Mouse (Mus musculus): ENCODE results near the gene Ldlrap1. TPM values are rescaled to one million over a fixed set of nuclear protein-coding genes. Genes with fewer than 3 reads are reported as not detected.
A peak's percentile ranks its signal among the peaks of the same experiment; 100 is the strongest.
"Not testable (repeated sequence)": the region's sequence is repeated elsewhere in the genome, so short reads cannot be mapped to it uniquely, and the experiment has no call there.

The Ldlrap1 gene
- polyA plus RNA-seq, 1 experiment from 2014 or later: 16.5 TPM

GRCm38 (mm10) chr4:134796581-134797361 lies 28.9 kb upstream of the Ldlrap1 start:
- H3K9ac ChIP-seq: peak overlapping the region; percentile 58

GRCm38 (mm10) chr4:134795819-134796485 lies 28.1 kb upstream of the Ldlrap1 start:
- Histone ChIP-seq H3K4me3 (no peak overlapping the region), H3K9ac (no peak overlapping the region), H3K9me3 (replicated peaks) (no peaks in the 10 kb centered on the region), H3K27me3 (replicated peaks) (0 out of 2 replicates have a peak, but pooled peaks cover 2% of the 10 kb centered on the region), H3K27ac (ENCODE audit: poor library complexity, severe bottlenecking) (no peak overlapping the region), H3K4me1 (replicated peaks) (peaks cover 21% of the 10 kb centered on the region), H3K36me3 (peaks cover 4% of the 10 kb centered on the region; the same call in 1 of the 2 replicates), H3K4me2 (no peak overlapping the region)
- no peak for ATAC-seq (ENCODE audit: insufficient number of reproducible peaks, low FRiP score)
- 76% methylated on average over 5 of the region's 5 CpGs for WGBS

More at GRCm38 (mm10) chr4:134796581-134797361, 28.9 kb upstream of the Ldlrap1 start:
- ATAC-seq (ENCODE audit: insufficient number of reproducible peaks, low FRiP score): no peak
- no peaks in the 10 kb centered on the region for H3K9me3 ChIP-seq (replicated peaks)
- 0 out of 2 replicates have a peak, but pooled peaks cover 2% of the 10 kb centered on the region for H3K27me3 ChIP-seq (replicated peaks)
- no peak overlapping the region for H3K27ac ChIP-seq (ENCODE audit: poor library complexity, severe bottlenecking)
- peaks cover 21% of the 10 kb centered on the region for H3K4me1 ChIP-seq (replicated peaks)
- no peak overlapping the region for H3K4me2 ChIP-seq
- 22% methylated on average over 7 of the region's 7 CpGs for WGBS
- H3K36me3 ChIP-seq: peaks cover 9% of the 10 kb centered on the region
- H3K4me3 ChIP-seq: no peak overlapping the region

GRCm38 (mm10) chr4:134794959-134795358 lies 27.1 kb upstream of the Ldlrap1 start:
- not testable (repeated sequence) for H3K36me3 ChIP-seq; H3K27ac ChIP-seq (ENCODE audit: poor library complexity, severe bottlenecking); H3K4me2 ChIP-seq; H3K9ac ChIP-seq; H3K9me3 ChIP-seq (replicated peaks); H3K27me3 ChIP-seq (replicated peaks); H3K4me3 ChIP-seq; ATAC-seq (ENCODE audit: insufficient number of reproducible peaks, low FRiP score)
- H3K4me1 ChIP-seq (replicated peaks): peaks cover 21% of the 10 kb centered on the region

GRCm38 (mm10) chr4:134793213-134793956 lies 25.6 kb upstream of the Ldlrap1 start:
- H3K4me3 ChIP-seq: no peak overlapping the region
- H3K36me3 ChIP-seq: no peaks in the 10 kb centered on the region
- 0 out of 2 replicates have a peak, but pooled peaks cover 2% of the 10 kb centered on the region for H3K27me3 ChIP-seq (replicated peaks)
- 43% methylated on average over 10 of the region's 10 CpGs for WGBS
- ATAC-seq (ENCODE audit: insufficient number of reproducible peaks, low FRiP score): no peak
- no peak overlapping the region for H3K4me2 ChIP-seq
- H3K9me3 ChIP-seq (replicated peaks): no peaks in the 10 kb centered on the region
- H3K4me1 ChIP-seq (replicated peaks): peaks cover 21% of the 10 kb centered on the region
- H3K27ac ChIP-seq (ENCODE audit: poor library complexity, severe bottlenecking): no peak overlapping the region
- H3K9ac ChIP-seq: no peak overlapping the region

GRCm38 (mm10) chr4:134791731-134792130 lies 23.9 kb upstream of the Ldlrap1 start:
- no peak for ATAC-seq (ENCODE audit: insufficient number of reproducible peaks, low FRiP score)
- Histone ChIP-seq H3K36me3 (no peaks in the 10 kb centered on the region), H3K4me3 (no peak overlapping the region), H3K4me1 (replicated peaks) (peaks cover 11% of the 10 kb centered on the region), H3K27ac (ENCODE audit: poor library complexity, severe bottlenecking) (no peak overlapping the region), H3K9me3 (replicated peaks) (no peaks in the 10 kb centered on the region), H3K27me3 (replicated peaks) (0 out of 2 replicates have a peak, but pooled peaks cover 2% of the 10 kb centered on the region), H3K4me2 (no peak overlapping the region), H3K9ac (no peak overlapping the region)
- 55% methylated on average over 6 of the region's 6 CpGs for WGBS

GRCm38 (mm10) chr4:134786946-134787345 lies 19.1 kb upstream of the Ldlrap1 start:
- 31% methylated on average over 10 of the region's 10 CpGs for WGBS
- Histone ChIP-seq H3K4me1 (replicated peaks) (0 out of 2 replicates have a peak, but pooled peaks cover 5% of the 10 kb centered on the region), H3K27ac (ENCODE audit: poor library complexity, severe bottlenecking) (no peak overlapping the region), H3K36me3 (no peaks in the 10 kb centered on the region), H3K9me3 (replicated peaks) (no peaks in the 10 kb centered on the region), H3K4me2 (no peak overlapping the region), H3K27me3 (replicated peaks) (no peaks in the 10 kb centered on the region), H3K9ac (no peak overlapping the region), H3K4me3 (no peak overlapping the region)
- no peak for ATAC-seq (ENCODE audit: insufficient number of reproducible peaks, low FRiP score)

- no peak for ATAC-seq (ENCODE audit: insufficient number of reproducible peaks, low FRiP score)
- 0 out of 2 replicates have a peak, but pooled peaks cover 5% of the 10 kb centered on the region for H3K4me1 ChIP-seq (replicated peaks)
- no peak overlapping the region for H3K4me2 ChIP-seq
- no peak overlapping the region for H3K27ac ChIP-seq (ENCODE audit: poor library complexity, severe bottlenecking)
- no peak overlapping the region for H3K9ac ChIP-seq
- no peaks in the 10 kb centered on the region for H3K27me3 ChIP-seq (replicated peaks)
- no peaks in the 10 kb centered on the region for H3K36me3 ChIP-seq
- no peak overlapping the region for H3K4me3 ChIP-seq
- H3K9me3 ChIP-seq (replicated peaks): no peaks in the 10 kb centered on the region
- 53% methylated on average over 5 of the region's 5 CpGs for WGBS
These were observed 16.9 kb upstream of the Ldlrap1 start for GRCm38 (mm10) chr4:134784701-134785100.

- Histone ChIP-seq H3K4me1 (replicated peaks) (peaks cover 17% of the 10 kb centered on the region; the same call in 1 of the 2 replicates), H3K4me2 (no peak overlapping the region), H3K27me3 (replicated peaks) (no peaks in the 10 kb centered on the region), H3K27ac (ENCODE audit: poor library complexity, severe bottlenecking) (no peak overlapping the region), H3K9me3 (replicated peaks) (no peaks in the 10 kb centered on the region), H3K9ac (no peak overlapping the region), H3K36me3 (no peaks in the 10 kb centered on the region), H3K4me3 (no peak overlapping the region)
- 49% methylated on average over 14 of the region's 14 CpGs for WGBS
- ATAC-seq (ENCODE audit: insufficient number of reproducible peaks, low FRiP score): no peak
These were observed 11.5 kb upstream of the Ldlrap1 start for GRCm38 (mm10) chr4:134779136-134779934.

GRCm38 (mm10) chr4:134776246-134776645 lies 8.4 kb upstream of the Ldlrap1 start:
- no peaks in the 10 kb centered on the region for H3K27me3 ChIP-seq (replicated peaks)
- no peak overlapping the region for H3K9ac ChIP-seq
- H3K4me1 ChIP-seq (replicated peaks): peaks cover 26% of the 10 kb centered on the region
- ATAC-seq (ENCODE audit: insufficient number of reproducible peaks, low FRiP score): no peak
- 75% methylated on average over 7 of the region's 7 CpGs for WGBS
- no peaks in the 10 kb centered on the region for H3K36me3 ChIP-seq
- no peak overlapping the region for H3K4me3 ChIP-seq
- H3K4me2 ChIP-seq: no peak overlapping the region
- no peaks in the 10 kb centered on the region for H3K9me3 ChIP-seq (replicated peaks)
- H3K27ac ChIP-seq (ENCODE audit: poor library complexity, severe bottlenecking): no peak overlapping the region

GRCm38 (mm10) chr4:134775234-134775944 lies 7.6 kb upstream of the Ldlrap1 start:
- peaks cover 26% of the 10 kb centered on the region for H3K4me1 ChIP-seq (replicated peaks)
- H3K36me3 ChIP-seq: no peaks in the 10 kb centered on the region
- H3K27me3 ChIP-seq (replicated peaks): no peaks in the 10 kb centered on the region
- 47% methylated on average over 14 of the region's 14 CpGs for WGBS
- no peak overlapping the region for H3K9ac ChIP-seq
- H3K9me3 ChIP-seq (replicated peaks): no peaks in the 10 kb centered on the region
- H3K4me2 ChIP-seq: no peak overlapping the region
- no peak overlapping the region for H3K4me3 ChIP-seq
- no peak for ATAC-seq (ENCODE audit: insufficient number of reproducible peaks, low FRiP score)
- H3K27ac ChIP-seq (ENCODE audit: poor library complexity, severe bottlenecking): no peak overlapping the region
